Mouse (Mus musculus): ENCODE measurements around the gene Rasl11b.

Gene Rasl11b

GRCm38 (mm10) chr5:74194841-74195613, at the start of gene Rasl11b:
Gene Rasl11b, plus strand, starts transcription at chr5:74195286.
- POLR2A ChIA-PET, result interaction anchor here (0.6 to 2.1 kb wide), 25 partner anchors 10 to 246 kb away, joined by 3 to 17 read pairs (median 4); no protein-coding TSS in a partner anchor

GRCm38 (mm10) chr5:74147631-74148030, 47.5 kb upstream of the Rasl11b start:
- POLR2A ChIA-PET, result interaction anchor here in 2 of 4 experiments (1.2 to 2.4 kb wide), 2 partner anchors 21 to 54 kb away, joined by 3 to 9 read pairs; no protein-coding TSS in a partner anchor
- CTCF ChIA-PET, result no interaction called here

More at GRCm38 (mm10) chr5:74194841-74195613, at the start of gene Rasl11b:
- CTCF ChIA-PET, result interaction anchor here in 2 of 4 experiments (0.9 to 1.3 kb wide), 2 partner anchors 69 to 83 kb away, joined by 3 to 4 read pairs; no protein-coding TSS in a partner anchor

- ChIA-PET CTCF (no interaction called here), POLR2A (no interaction called here)
Measured at GRCm38 (mm10) chr5:74149975-74150374, 45.1 kb upstream of the Rasl11b start.

GRCm38 (mm10) chr5:74151774-74152173, 43.3 kb upstream of the Rasl11b start:
- CTCF ChIA-PET, result no interaction called here
- POLR2A ChIA-PET, result interaction anchor here in 2 of 4 experiments (0.6 to 1.0 kb wide), 4 partner anchors 10 to 59 kb away, joined by 3 to 4 read pairs (median 4); no protein-coding TSS in a partner anchor

- CTCF ChIA-PET, result interaction anchor here in 2 of 4 experiments (0.6 to 0.9 kb wide), 2 partner anchors 122 to 222 kb away, joined by 3 read pairs; no protein-coding TSS in a partner anchor
- POLR2A ChIA-PET, result interaction anchor here in 3 of 4 experiments (0.6 to 1.8 kb wide), 5 partner anchors 11 to 63 kb away, joined by 3 to 5 read pairs (median 3); no protein-coding TSS in a partner anchor
Measured at GRCm38 (mm10) chr5:74155860-74156351, 39.2 kb upstream of the Rasl11b start.

GRCm38 (mm10) chr5:74158929-74159632, 36.0 kb upstream of the Rasl11b start:
- ChIA-PET CTCF (interaction anchor here in 2 of 4 experiments (0.6 to 0.7 kb wide), 2 partner anchors 260 to 461 kb away, joined by 3 to 4 read pairs; no protein-coding TSS in a partner anchor), POLR2A (interaction anchor here in 3 of 4 experiments (0.6 to 1.1 kb wide), 8 partner anchors 26 to 397 kb away, joined by 3 to 4 read pairs (median 3); no protein-coding TSS in a partner anchor)

GRCm38 (mm10) chr5:74159906-74160305, 35.2 kb upstream of the Rasl11b start:
- ChIA-PET CTCF (interaction anchor here in 3 of 4 experiments (0.6 to 1.5 kb wide), 3 partner anchors 118 to 461 kb away, joined by 3 to 4 read pairs (median 3); no protein-coding TSS in a partner anchor), POLR2A (interaction anchor here in 2 of 4 experiments (0.5 to 1.1 kb wide), 7 partner anchors 25 to 815 kb away, joined by 3 to 8 read pairs (median 3); no protein-coding TSS in a partner anchor)

GRCm38 (mm10) chr5:74160349-74160748, 34.7 kb upstream of the Rasl11b start:
- CTCF ChIA-PET, result interaction anchor here in 1 of 4 experiments (1.5 kb wide), 1 partner anchor 118 kb away, joined by 3 read pairs; no protein-coding TSS in a partner anchor
- POLR2A ChIA-PET, result interaction anchor here in 1 of 4 experiments (1.4 kb wide), 2 partner anchors 32 to 34 kb away, joined by 4 to 5 read pairs; no protein-coding TSS in a partner anchor

GRCm38 (mm10) chr5:74161297-74161926, 33.7 kb upstream of the Rasl11b start:
- POLR2A ChIA-PET, result interaction anchor here in 3 of 4 experiments (0.6 to 1.8 kb wide), 14 partner anchors 9 to 94 kb away, joined by 3 to 9 read pairs (median 3); no protein-coding TSS in a partner anchor

GRCm38 (mm10) chr5:74162013-74162412, 33.1 kb upstream of the Rasl11b start:
- POLR2A ChIA-PET, result interaction anchor here in 3 of 4 experiments (0.9 to 1.8 kb wide), 10 partner anchors 10 to 95 kb away, joined by 3 to 9 read pairs (median 4); no protein-coding TSS in a partner anchor
- CTCF ChIA-PET, result interaction anchor here in 2 of 4 experiments (0.6 kb wide), 2 partner anchors 8 to 45 kb away, joined by 4 to 5 read pairs; no protein-coding TSS in a partner anchor

More at GRCm38 (mm10) chr5:74161297-74161926, 33.7 kb upstream of the Rasl11b start:
- CTCF ChIA-PET, result interaction anchor here in 1 of 4 experiments (0.8 kb wide), 1 partner anchor 131 kb away, joined by 3 read pairs; no protein-coding TSS in a partner anchor

- ChIA-PET POLR2A (interaction anchor here in 1 of 4 experiments (0.6 kb wide), 1 partner anchor 45 kb away, joined by 3 read pairs; no protein-coding TSS in a partner anchor), CTCF (no interaction called here)
Measured at GRCm38 (mm10) chr5:74163141-74163540, 31.9 kb upstream of the Rasl11b start.

- ChIA-PET CTCF (no interaction called here), POLR2A (interaction anchor here in 1 of 4 experiments (0.8 to 1.0 kb wide), 2 partner anchors 10 to 18 kb away, joined by 3 read pairs; no protein-coding TSS in a partner anchor)
Measured at GRCm38 (mm10) chr5:74164547-74164946, 30.5 kb upstream of the Rasl11b start.

- ChIA-PET CTCF (no interaction called here), POLR2A (interaction anchor here in 1 of 4 experiments (0.7 to 1.7 kb wide), 3 partner anchors 9 to 452 kb away, joined by 3 to 4 read pairs (median 4); no protein-coding TSS in a partner anchor)
Measured at GRCm38 (mm10) chr5:74166642-74167041, 28.4 kb upstream of the Rasl11b start.

- POLR2A ChIA-PET, result interaction anchor here in 2 of 4 experiments (0.6 to 2.8 kb wide), 2 partner anchors 75 to 869 kb away, joined by 3 to 10 read pairs; no protein-coding TSS in a partner anchor
- CTCF ChIA-PET, result no interaction called here
Measured at GRCm38 (mm10) chr5:74168085-74168484, 27.0 kb upstream of the Rasl11b start.

GRCm38 (mm10) chr5:74171768-74172167, 23.3 kb upstream of the Rasl11b start:
- POLR2A ChIA-PET, result interaction anchor here in 2 of 4 experiments (0.7 to 1.5 kb wide), 3 partner anchors 24 to 79 kb away, joined by 3 to 6 read pairs (median 4); no protein-coding TSS in a partner anchor
- CTCF ChIA-PET, result interaction anchor here in 1 of 4 experiments (0.6 kb wide), 1 partner anchor 772 kb away, joined by 3 read pairs; no protein-coding TSS in a partner anchor

GRCm38 (mm10) chr5:74172208-74172607, 22.9 kb upstream of the Rasl11b start:
- POLR2A ChIA-PET, result interaction anchor here in 2 of 4 experiments (0.5 to 1.5 kb wide), 4 partner anchors 24 to 1681 kb away, joined by 3 to 6 read pairs (median 5); no protein-coding TSS in a partner anchor
- CTCF ChIA-PET, result interaction anchor here in 1 of 4 experiments (0.6 kb wide), 1 partner anchor 771 kb away, joined by 3 read pairs; no protein-coding TSS in a partner anchor

GRCm38 (mm10) chr5:74173162-74173844, 21.8 kb upstream of the Rasl11b start:
- POLR2A ChIA-PET, result interaction anchor here in 3 of 4 experiments (0.7 to 1.5 kb wide), 4 partner anchors 22 to 80 kb away, joined by 3 to 6 read pairs (median 3); no protein-coding TSS in a partner anchor
- CTCF ChIA-PET, result no interaction called here

Measured in embryonic stem cell, embryonic (primary cell).